Mouse (Mus musculus): ENCODE data around the gene Plscr2. TPM values are rescaled to one million over a fixed set of nuclear protein-coding genes. Genes with fewer than 3 reads are reported as not detected.

Plscr2 gene
- polyA plus RNA-seq, 1 experiment from 2014 or later, result 0.81 TPM

- no peaks in the 10 kb centered on the region for H3K9me3 ChIP-seq (ENCODE audit: control insufficient read depth, low read length)
- peak; percentile 98 for ATAC-seq
These were observed 25.2 kb upstream of the Plscr2 start for GRCm38 (mm10) chr9:92249987-92250772.

GRCm38 (mm10) chr9:92252718-92253117, 22.7 kb upstream of the Plscr2 start:
- Histone ChIP-seq H3K4me1 (ENCODE audit: control insufficient read depth, insufficient read depth, low read length) (peaks cover 3% of the 10 kb centered on the region; the same call in 1 of the 2 replicates), H3K9ac (ENCODE audit: low read depth, low read length) (no peak overlapping the region), H3K9me3 (ENCODE audit: control insufficient read depth, low read length) (no peaks in the 10 kb centered on the region), H3K27me3 (replicated peaks; ENCODE audit: control insufficient read depth, insufficient read depth, low read length) (no peaks in the 10 kb centered on the region), H3K4me2 (ENCODE audit: low read depth, low read length) (no peak overlapping the region), H3K36me3 (ENCODE audit: control insufficient read depth, insufficient read depth, low read length) (no peaks in the 10 kb centered on the region), H3K27ac (ENCODE audit: low read length) (no peak overlapping the region), H3K4me3 (ENCODE audit: low read length) (no peak overlapping the region)
- no peak for ATAC-seq
- whole genome bisulfite sequencing, result 79% methylated on average over 5 of the region's 5 CpGs

More at GRCm38 (mm10) chr9:92249987-92250772, 25.2 kb upstream of the Plscr2 start:
- Histone ChIP-seq H3K4me3 (ENCODE audit: low read length) (peak overlapping the region; percentile 72), H3K27ac (ENCODE audit: low read length) (peak overlapping the region; percentile 99), H3K9ac (ENCODE audit: low read depth, low read length) (peak overlapping the region; percentile 82), H3K4me1 (ENCODE audit: control insufficient read depth, insufficient read depth, low read length) (peaks cover 3% of the 10 kb centered on the region; the same call in 1 of the 2 replicates), H3K4me2 (ENCODE audit: low read depth, low read length) (peak overlapping the region; percentile 75), H3K36me3 (ENCODE audit: control insufficient read depth, insufficient read depth, low read length) (no peaks in the 10 kb centered on the region), H3K27me3 (replicated peaks; ENCODE audit: control insufficient read depth, insufficient read depth, low read length) (no peaks in the 10 kb centered on the region)
- WGBS, result 1% methylated on average over 40 of the region's 40 CpGs

- H3K4me1 ChIP-seq (ENCODE audit: control insufficient read depth, insufficient read depth, low read length), result peaks cover 3% of the 10 kb centered on the region; the same call in 1 of the 2 replicates
- H3K36me3 ChIP-seq (ENCODE audit: control insufficient read depth, insufficient read depth, low read length), result no peaks in the 10 kb centered on the region
- no peak overlapping the region for H3K9ac ChIP-seq (ENCODE audit: low read depth, low read length)
- no peak for ATAC-seq
- no peak overlapping the region for H3K4me3 ChIP-seq (ENCODE audit: low read length)
- H3K27me3 ChIP-seq (replicated peaks; ENCODE audit: control insufficient read depth, insufficient read depth, low read length), result no peaks in the 10 kb centered on the region
- WGBS, result 85% methylated on average over 10 of the region's 10 CpGs
- H3K9me3 ChIP-seq (ENCODE audit: control insufficient read depth, low read length), result no peaks in the 10 kb centered on the region
- no peak overlapping the region for H3K27ac ChIP-seq (ENCODE audit: low read length)
- no peak overlapping the region for H3K4me2 ChIP-seq (ENCODE audit: low read depth, low read length)
These were observed 21.6 kb upstream of the Plscr2 start for GRCm38 (mm10) chr9:92253585-92254321.

GRCm38 (mm10) chr9:92260481-92261159, 14.8 kb upstream of the Plscr2 start:
- no peaks in the 10 kb centered on the region for H3K4me1 ChIP-seq (ENCODE audit: control insufficient read depth, insufficient read depth, low read length)
- peaks cover 5% of the 10 kb centered on the region; the same call in 1 of the 2 replicates for H3K36me3 ChIP-seq (ENCODE audit: control insufficient read depth, insufficient read depth, low read length)
- no peak overlapping the region for H3K9ac ChIP-seq (ENCODE audit: low read depth, low read length)
- H3K27me3 ChIP-seq (replicated peaks; ENCODE audit: control insufficient read depth, insufficient read depth, low read length), result no peaks in the 10 kb centered on the region
- H3K4me2 ChIP-seq (ENCODE audit: low read depth, low read length), result no peak overlapping the region
- WGBS, result 65% methylated on average over 7 of the region's 7 CpGs
- H3K4me3 ChIP-seq (ENCODE audit: low read length), result no peak overlapping the region
- no peak overlapping the region for H3K27ac ChIP-seq (ENCODE audit: low read length)
- no peaks in the 10 kb centered on the region for H3K9me3 ChIP-seq (ENCODE audit: control insufficient read depth, low read length)
- ATAC-seq, result peak; percentile 63; the same call in 1 of the 2 replicates

GRCm38 (mm10) chr9:92265719-92266118, 9.7 kb upstream of the Plscr2 start:
- Histone ChIP-seq H3K4me2 (ENCODE audit: low read depth, low read length) (no peak overlapping the region), H3K27ac (ENCODE audit: low read length) (no peak overlapping the region), H3K9me3 (ENCODE audit: control insufficient read depth, low read length) (no peaks in the 10 kb centered on the region), H3K4me1 (ENCODE audit: control insufficient read depth, insufficient read depth, low read length) (peaks cover 13% of the 10 kb centered on the region), H3K36me3 (ENCODE audit: control insufficient read depth, insufficient read depth, low read length) (peaks cover 6% of the 10 kb centered on the region; the same call in 1 of the 2 replicates), H3K9ac (ENCODE audit: low read depth, low read length) (no peak overlapping the region), H3K4me3 (ENCODE audit: low read length) (no peak overlapping the region), H3K27me3 (replicated peaks; ENCODE audit: control insufficient read depth, insufficient read depth, low read length) (no peaks in the 10 kb centered on the region)
- WGBS, result 73% methylated on average over 4 of the region's 4 CpGs
- peak; percentile 36; the same call in 1 of the 2 replicates for ATAC-seq

- Histone ChIP-seq H3K9ac (ENCODE audit: low read depth, low read length) (no peak overlapping the region), H3K27ac (ENCODE audit: low read length) (no peak overlapping the region), H3K4me2 (ENCODE audit: low read depth, low read length) (no peak overlapping the region), H3K4me1 (ENCODE audit: control insufficient read depth, insufficient read depth, low read length) (peaks cover 13% of the 10 kb centered on the region), H3K27me3 (replicated peaks; ENCODE audit: control insufficient read depth, insufficient read depth, low read length) (no peaks in the 10 kb centered on the region), H3K36me3 (ENCODE audit: control insufficient read depth, insufficient read depth, low read length) (peaks cover 6% of the 10 kb centered on the region; the same call in 1 of the 2 replicates), H3K9me3 (ENCODE audit: control insufficient read depth, low read length) (no peaks in the 10 kb centered on the region), H3K4me3 (ENCODE audit: low read length) (no peak overlapping the region)
- ATAC-seq, result peak; percentile 81
- WGBS, result 45% methylated on average over 8 of the region's 8 CpGs
These were observed 8.7 kb upstream of the Plscr2 start for GRCm38 (mm10) chr9:92266558-92267171.

- Histone ChIP-seq H3K9me3 (ENCODE audit: control insufficient read depth, low read length) (no peaks in the 10 kb centered on the region), H3K27me3 (replicated peaks; ENCODE audit: control insufficient read depth, insufficient read depth, low read length) (no peaks in the 10 kb centered on the region), H3K9ac (ENCODE audit: low read depth, low read length) (no peak overlapping the region), H3K36me3 (ENCODE audit: control insufficient read depth, insufficient read depth, low read length) (peaks cover 4% of the 10 kb centered on the region; the same call in 1 of the 2 replicates), H3K27ac (ENCODE audit: low read length) (no peak overlapping the region), H3K4me3 (ENCODE audit: low read length) (no peak overlapping the region), H3K4me1 (ENCODE audit: control insufficient read depth, insufficient read depth, low read length) (peaks cover 13% of the 10 kb centered on the region), H3K4me2 (ENCODE audit: low read depth, low read length) (no peak overlapping the region)
- no peak for ATAC-seq
- 83% methylated on average over 1 of the region's 1 CpGs for WGBS
These were observed 7.7 kb upstream of the Plscr2 start for GRCm38 (mm10) chr9:92267732-92268131.

- 90% methylated on average over 5 of the region's 5 CpGs for WGBS
- Histone ChIP-seq H3K27ac (ENCODE audit: low read length) (no peak overlapping the region), H3K9ac (ENCODE audit: low read depth, low read length) (no peak overlapping the region), H3K4me1 (ENCODE audit: control insufficient read depth, insufficient read depth, low read length) (peaks cover 22% of the 10 kb centered on the region), H3K36me3 (ENCODE audit: control insufficient read depth, insufficient read depth, low read length) (peaks cover 4% of the 10 kb centered on the region; the same call in 1 of the 2 replicates), H3K27me3 (replicated peaks; ENCODE audit: control insufficient read depth, insufficient read depth, low read length) (no peaks in the 10 kb centered on the region), H3K4me2 (ENCODE audit: low read depth, low read length) (no peak overlapping the region), H3K4me3 (ENCODE audit: low read length) (no peak overlapping the region), H3K9me3 (ENCODE audit: control insufficient read depth, low read length) (no peaks in the 10 kb centered on the region)
- ATAC-seq, result no peak
These were observed 5.5 kb upstream of the Plscr2 start for GRCm38 (mm10) chr9:92269829-92270404.
